Mouse (Mus musculus): Measurements from ENCODE around the gene Chmp1a. TPM values are rescaled to one million over a fixed set of nuclear protein-coding genes. Genes with fewer than 3 reads are reported as not detected.
"Not testable (repeated sequence)": the region's sequence is repeated elsewhere in the genome, so short reads cannot be mapped to it uniquely, and the experiment has no call there.

The Chmp1a gene
- 62.6 and 88.7 TPM in 2 replicates for polyA plus RNA-seq (2011; ENCODE audit: insufficient read depth, insufficient read length, low replicate concordance, missing spikeins)

- TF ChIP-seq POLR2A (IDR thresholded peaks at IDR 0.05; ENCODE audit: borderline replicate concordance, control insufficient read depth, low read depth, low read length) (peak; percentile 81; the same call in 1 of the 2 replicates), CTCF (IDR thresholded peaks at IDR 0.05; ENCODE audit: control insufficient read depth, insufficient read depth, low read length) (peak; percentile 32; the same call in 1 of the 2 replicates)
- peaks cover 3% of the 10 kb centered on the region; the same call in 1 of the 2 replicates for H3K4me1 ChIP-seq (ENCODE audit: control insufficient read depth, insufficient read depth, low read length)
- peak within 1 kb of the TSS; percentile 73 for H3K27ac ChIP-seq (ENCODE audit: control insufficient read depth, insufficient read depth, low read depth, low read length, poor library complexity)
- WGBS = under 1% methylated on average over 76 of the region's 76 CpGs
- peak within 1 kb of the TSS; percentile 92 for H3K4me3 ChIP-seq (replicated peaks; ENCODE audit: control insufficient read depth, low read depth, low read length)
Measured at GRCm38 (mm10) chr8:123212321-123213117, at the start of gene Chmp1a, which contains the start of gene Spata33. Chmp1a (minus strand) TSS chr8:123212763. Spata33 (plus strand) TSS chr8:123212832.

DNA sequence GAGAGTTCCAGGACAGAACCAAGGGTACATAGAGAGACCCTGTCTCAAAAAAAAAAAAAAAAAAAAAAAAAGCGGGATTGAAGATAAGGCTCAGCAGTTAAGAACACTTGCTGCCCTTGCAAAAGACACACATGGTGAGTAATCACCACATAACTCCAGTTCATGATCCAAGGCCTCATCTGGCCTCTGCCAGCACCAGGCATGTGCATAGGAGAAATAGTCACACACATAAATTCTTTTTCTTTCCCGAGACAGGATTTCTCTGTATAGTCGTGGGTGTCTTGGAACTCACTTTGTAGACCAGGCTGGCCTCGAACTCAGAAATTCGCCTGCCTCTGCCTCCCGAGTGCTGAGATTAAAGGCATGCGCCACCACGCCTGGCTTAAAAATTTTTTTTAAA, 45.0 kb upstream of the Chmp1a start:
- 92% methylated on average over 8 of the region's 8 CpGs for WGBS
- H3K4me3 ChIP-seq (replicated peaks; ENCODE audit: control insufficient read depth, low read depth, low read length); H3K4me1 ChIP-seq (ENCODE audit: control insufficient read depth, insufficient read depth, low read length); H3K27ac ChIP-seq (ENCODE audit: control insufficient read depth, insufficient read depth, low read depth, low read length, poor library complexity): not testable (repeated sequence)

DNA sequence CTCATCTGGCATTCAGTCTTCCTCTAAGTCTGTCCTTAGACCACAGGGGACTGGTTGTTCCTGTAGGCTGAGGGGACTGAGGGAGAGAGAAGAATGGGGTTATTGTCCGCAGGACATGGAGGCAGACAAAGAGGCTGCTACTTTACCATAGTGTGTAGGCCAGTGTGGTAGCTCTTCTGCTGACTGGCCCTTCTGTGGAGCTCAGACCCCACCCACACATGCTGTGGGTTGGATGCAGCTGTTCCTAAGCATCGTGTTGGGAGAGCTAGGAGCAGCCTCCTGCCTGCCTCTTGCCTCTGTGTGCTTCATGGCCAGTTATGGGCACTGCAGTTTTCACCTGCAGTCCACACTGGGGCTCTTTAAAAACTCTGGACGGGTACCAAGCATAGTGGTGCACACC, 44.6 kb upstream of the Chmp1a start:
- Histone ChIP-seq H3K27ac (ENCODE audit: control insufficient read depth, insufficient read depth, low read depth, low read length, poor library complexity) (no peak overlapping the region), H3K4me1 (ENCODE audit: control insufficient read depth, insufficient read depth, low read length) (no peaks in the 10 kb centered on the region; the same call in 1 of the 2 replicates), H3K4me3 (replicated peaks; ENCODE audit: control insufficient read depth, low read depth, low read length) (no peak overlapping the region)
- no peak for TF ChIP-seq CTCF (IDR thresholded peaks at IDR 0.05; ENCODE audit: control insufficient read depth, insufficient read depth, low read length)
- TF ChIP-seq POLR2A (IDR thresholded peaks at IDR 0.05; ENCODE audit: borderline replicate concordance, control insufficient read depth, low read depth, low read length) = no peak
- WGBS = 90% methylated on average over 3 of the region's 3 CpGs

DNA sequence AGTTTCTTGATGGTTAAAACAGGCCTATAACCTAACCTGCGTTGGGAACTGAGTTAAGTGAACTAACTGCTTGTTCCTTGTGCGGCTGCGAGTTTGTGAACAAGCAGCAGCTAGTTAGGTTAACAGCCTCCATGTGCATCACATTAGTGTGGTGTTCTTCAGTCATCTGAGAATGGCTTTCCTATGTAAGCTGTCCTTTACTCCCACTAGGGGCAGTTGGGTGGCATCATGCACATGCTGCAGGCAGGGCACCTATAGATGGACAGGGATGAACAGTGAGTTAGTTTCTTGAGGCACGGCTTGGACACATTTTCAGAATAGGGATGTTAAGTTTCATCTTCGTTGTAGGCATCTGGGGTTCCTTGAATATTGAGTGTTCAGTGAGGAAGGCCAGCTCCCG, 42.6 kb upstream of the Chmp1a start:
- TF ChIP-seq CTCF (IDR thresholded peaks at IDR 0.05; ENCODE audit: control insufficient read depth, insufficient read depth, low read length) (no peak), POLR2A (IDR thresholded peaks at IDR 0.05; ENCODE audit: borderline replicate concordance, control insufficient read depth, low read depth, low read length) (no peak)
- WGBS = 57% methylated on average over 6 of the region's 6 CpGs
- peak overlapping the region; percentile 94 for H3K4me3 ChIP-seq (replicated peaks; ENCODE audit: control insufficient read depth, low read depth, low read length)
- no peak overlapping the region; the same call in 1 of the 2 replicates for H3K27ac ChIP-seq (ENCODE audit: control insufficient read depth, insufficient read depth, low read depth, low read length, poor library complexity)
- peaks cover 1% of the 10 kb centered on the region; the same call in 1 of the 2 replicates for H3K4me1 ChIP-seq (ENCODE audit: control insufficient read depth, insufficient read depth, low read length)

DNA sequence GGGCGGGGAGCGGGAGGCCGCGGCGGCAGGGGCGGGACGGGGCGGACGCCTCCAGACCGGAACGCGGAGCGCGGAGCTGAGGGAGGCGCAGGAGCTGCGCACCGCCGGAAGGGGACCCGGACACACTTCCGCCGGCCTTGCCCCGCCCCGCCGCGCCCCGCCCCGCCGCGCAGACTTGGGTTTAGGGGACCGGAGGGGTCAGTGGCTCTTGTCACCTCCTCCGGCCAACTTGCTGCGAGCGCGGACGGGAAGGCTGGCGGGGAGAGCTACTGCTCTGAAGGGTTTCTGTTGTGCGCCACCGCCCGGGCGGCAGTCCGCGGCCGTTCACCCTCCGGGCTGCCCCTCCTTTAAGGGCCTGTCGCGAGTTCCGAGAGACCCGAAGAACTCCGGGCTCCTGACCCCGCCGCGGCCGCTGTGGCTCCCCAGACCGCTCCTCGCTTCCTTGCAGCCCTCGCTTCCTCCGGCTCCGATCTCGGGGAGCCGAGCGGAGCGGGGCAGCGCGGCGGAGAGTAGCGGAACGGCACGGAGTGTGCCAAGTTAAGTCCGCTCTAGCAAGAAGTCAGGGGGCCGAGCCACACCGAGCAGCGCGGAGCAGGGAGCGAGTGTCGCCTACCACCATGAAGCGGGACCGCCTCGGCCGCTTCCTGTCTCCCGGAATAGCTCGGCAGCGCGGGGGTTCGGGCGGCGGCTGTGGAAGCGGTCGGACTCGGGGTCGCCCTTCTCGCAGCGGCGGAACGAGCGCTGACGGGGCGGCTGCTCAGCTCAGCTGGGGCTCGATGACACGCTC, 41.7 kb upstream of the Chmp1a start, which contains the start of the genes Zfp276 and Vps9d1:
TSS of gene Zfp276 (plus strand) at position 97 of the 787 bp plus-strand sequence.
TSS of gene Vps9d1 (minus strand) at position 250 of the 787 bp plus-strand sequence.
- TF ChIP-seq POLR2A (IDR thresholded peaks at IDR 0.05; ENCODE audit: borderline replicate concordance, control insufficient read depth, low read depth, low read length) = peak; percentile 60; the same call in 1 of the 2 replicates
- TF ChIP-seq CTCF (IDR thresholded peaks at IDR 0.05; ENCODE audit: control insufficient read depth, insufficient read depth, low read length) = no peak
- H3K27ac ChIP-seq (ENCODE audit: control insufficient read depth, insufficient read depth, low read depth, low read length, poor library complexity) = peak within 1 kb of the TSS; percentile 95
- peaks cover 1% of the 10 kb centered on the region; the same call in 1 of the 2 replicates for H3K4me1 ChIP-seq (ENCODE audit: control insufficient read depth, insufficient read depth, low read length)
- WGBS = under 1% methylated on average over 97 of the region's 99 CpGs
- H3K4me3 ChIP-seq (replicated peaks; ENCODE audit: control insufficient read depth, low read depth, low read length) = peak within 1 kb of the TSS; percentile 94

- no peak for TF ChIP-seq POLR2A (IDR thresholded peaks at IDR 0.05; ENCODE audit: borderline replicate concordance, control insufficient read depth, low read depth, low read length)
- no peak for TF ChIP-seq CTCF (IDR thresholded peaks at IDR 0.05; ENCODE audit: control insufficient read depth, insufficient read depth, low read length)
- Histone ChIP-seq H3K27ac (ENCODE audit: control insufficient read depth, insufficient read depth, low read depth, low read length, poor library complexity) (peak overlapping the region; percentile 81), H3K4me3 (replicated peaks; ENCODE audit: control insufficient read depth, low read depth, low read length) (peak overlapping the region; percentile 94), H3K4me1 (ENCODE audit: control insufficient read depth, insufficient read depth, low read length) (peaks cover 1% of the 10 kb centered on the region; the same call in 1 of the 2 replicates)
- WGBS = under 1% methylated on average over 39 of the region's 40 CpGs
Measured at GRCm38 (mm10) chr8:123253451-123254098, 41.0 kb upstream of the Chmp1a start.

DNA sequence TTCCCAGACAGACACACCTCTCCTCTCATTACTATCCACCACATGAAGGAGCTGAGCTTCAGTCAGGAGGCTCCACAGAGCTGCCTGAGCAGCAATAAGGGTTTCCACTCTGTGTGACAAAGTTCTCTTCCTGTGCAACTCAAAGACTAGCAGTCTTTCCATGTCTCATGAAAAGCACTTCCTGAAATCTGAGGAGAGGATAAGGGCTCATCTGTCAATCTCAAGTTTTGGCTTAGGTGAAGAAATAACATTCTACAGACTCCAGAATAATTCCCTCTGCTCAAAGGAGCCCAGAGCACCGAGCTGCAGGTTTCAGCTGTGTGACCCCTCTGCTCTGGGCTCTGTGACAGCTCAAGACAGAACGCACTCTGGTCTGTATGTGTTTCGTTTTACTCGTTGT, 40.4 kb upstream of the Chmp1a start:
- peak overlapping the region; percentile 81; the same call in 1 of the 2 replicates for H3K27ac ChIP-seq (ENCODE audit: control insufficient read depth, insufficient read depth, low read depth, low read length, poor library complexity)
- peak overlapping the region; percentile 19 for H3K4me3 ChIP-seq (replicated peaks; ENCODE audit: control insufficient read depth, low read depth, low read length)
- TF ChIP-seq POLR2A (IDR thresholded peaks at IDR 0.05; ENCODE audit: borderline replicate concordance, control insufficient read depth, low read depth, low read length) (no peak), CTCF (IDR thresholded peaks at IDR 0.05; ENCODE audit: control insufficient read depth, insufficient read depth, low read length) (no peak)
- WGBS = 33% methylated on average over 4 of the region's 4 CpGs
- H3K4me1 ChIP-seq (ENCODE audit: control insufficient read depth, insufficient read depth, low read length) = peaks cover 3% of the 10 kb centered on the region; the same call in 1 of the 2 replicates
